Mouse (Mus musculus) cerebellum, postnatal 10 days (tissue): ENCODE data around the gene Fbxo3.
"Not testable (repeated sequence)": the region's sequence is repeated elsewhere in the genome, so short reads cannot be mapped to it uniquely, and the experiment has no call there.

Experiments used
- DNase-seq, 2 experiments: peaks; one replicate each; pipeline ENCODE4 v3.0.0; 2021; ENCODE audit warnings: mixed read lengths in 2 of 2

The Fbxo3 gene

GRCm38 (mm10) chr2:104097396-104097795 lies 69.9 kb downstream of the Fbxo3 start:
- DNase-seq, result not testable (repeated sequence)

GRCm38 (mm10) chr2:104098529-104099230 lies 71.2 kb downstream of the Fbxo3 start:
- DNase-seq, result no peak

GRCm38 (mm10) chr2:104099231-104099585 lies 71.7 kb downstream of the Fbxo3 start:
- DNase-seq, result no peak

GRCm38 (mm10) chr2:104099946-104100345 lies 72.4 kb downstream of the Fbxo3 start:
- DNase-seq, result no peak

GRCm38 (mm10) chr2:104104800-104105199 lies 77.3 kb downstream of the Fbxo3 start:
- no peak for DNase-seq

- DNase-seq, result not testable (repeated sequence)
These were observed 81.5 kb downstream of the Fbxo3 start for GRCm38 (mm10) chr2:104109021-104109420.

- DNase-seq, result no peak
These were observed 82.0 kb downstream of the Fbxo3 start for GRCm38 (mm10) chr2:104109528-104109927.

- DNase-seq, result no peak
These were observed 82.5 kb downstream of the Fbxo3 start for GRCm38 (mm10) chr2:104110031-104110430.

GRCm38 (mm10) chr2:104111170-104111797 lies 83.8 kb downstream of the Fbxo3 start:
- DNase-seq, result not testable (repeated sequence)
